Mouse (Mus musculus) forebrain, postnatal 0 days (tissue): ENCODE measurements at regions not wholly inside any gene's neighbourhood (a gene's known extent, or its start where the extent isn't known, plus 50 kb on each side); places are given as distances from the start of the nearest gene placed in this dataset.

Experiments used
- ATAC-seq: fragments of 200-750 bp; cut with Nextera tagmentation; 2 replicates; pipeline ENCODE4 v1.8.0; 2017; ENCODE audit warnings: mild to moderate bottlenecking, moderate library complexity
- DNase-seq: peaks from one replicate; pipeline ENCODE4 v3.0.0-alpha.2; 2015
- H3K27ac ChIP-seq: fragments of 300-500 bp; sonication (generic); 2 replicates; pipeline ENCODE4 v1.5.1; 2014; ENCODE audit warnings: low read depth, mild to moderate bottlenecking, antibody characterized with exemption, low read length, moderate library complexity, mixed read lengths
- H3K27me3 ChIP-seq: fragments of 300-500 bp; sonication (generic); 2 replicates; pipeline ENCODE4 v1.6.1; 2014; ENCODE audit warnings: mild to moderate bottlenecking, low read length, mixed read lengths; ENCODE audit not compliant: insufficient read depth
- H3K36me3 ChIP-seq: fragments of 300-500 bp; sonication (generic); 2 replicates; pipeline ENCODE4 v1.6.1; 2014; ENCODE audit warnings: mild to moderate bottlenecking, moderate library complexity; ENCODE audit not compliant: insufficient read depth
- H3K4me1 ChIP-seq: fragments of 300-500 bp; sonication (generic); 2 replicates; pipeline ENCODE4 v1.6.1; 2014; ENCODE audit warnings: antibody characterized with exemption; ENCODE audit not compliant: insufficient read depth
- H3K4me2 ChIP-seq: fragments of 300-500 bp; sonication (generic); 2 replicates; pipeline ENCODE4 v1.6.1; 2014; ENCODE audit warnings: low read depth, mild to moderate bottlenecking, moderate library complexity
- H3K4me3 ChIP-seq: fragments of 300-500 bp; sonication (generic); 2 replicates; pipeline ENCODE4 v1.5.1; 2014; ENCODE audit warnings: low read depth, low read length, mixed read lengths
- H3K9ac ChIP-seq: fragments of 300-500 bp; sonication (generic); 2 replicates; pipeline ENCODE4 v1.6.1; 2014; ENCODE audit warnings: mild to moderate bottlenecking
- H3K9me3 ChIP-seq: fragments of 300-500 bp; sonication (generic); 2 replicates; pipeline ENCODE4 v1.6.1; 2016; ENCODE audit warnings: low read length
- CTCF ChIP-seq: sonication (generic); IDR thresholded peaks from 2 replicates; pipeline ENCODE4 v1.5.1; 2016; ENCODE audit warnings: antibody characterized with exemption, control low read depth, low read depth
- WGBS: fragments of 180-500 bp; shearing (Covaris S2); extraction: QIAGEN DNeasy Blood & Tissue Kit; methylation state at CpG from one replicate; pipeline ENCODE4 v1.1.7; 2014; 5-methylcytosine and 5-hydroxymethylcytosine counted together

GRCm38 (mm10) chr12:39526535-39527215, 511.1 kb downstream of the Arl4a start:
- Histone ChIP-seq H3K9me3 (no peaks in the 10 kb centered on the region), H3K4me2 (no peak overlapping the region), H3K4me1 (no peaks in the 10 kb centered on the region), H3K36me3 (no peaks in the 10 kb centered on the region), H3K27me3 (no peaks in the 10 kb centered on the region), H3K27ac (no peak overlapping the region), H3K4me3 (no peak overlapping the region), H3K9ac (no peak overlapping the region)
- DNase-seq (no peak), ATAC-seq (no peak)
- 24% methylated on average over 6 of the region's 6 CpGs for WGBS
- TF ChIP-seq CTCF = no peak

- TF ChIP-seq CTCF = no peak
- no peak for DNase-seq
These were observed 522.1 kb downstream of the Arl4a start for GRCm38 (mm10) chr12:39515690-39516089.

GRCm38 (mm10) chr12:39510855-39511254, 527.0 kb downstream of the Arl4a start:
- 81% methylated on average over 5 of the region's 5 CpGs for WGBS
- no peak overlapping the region for H3K4me3 ChIP-seq
- no peak overlapping the region for H3K4me2 ChIP-seq
- TF ChIP-seq CTCF = no peak
- H3K36me3 ChIP-seq = no peaks in the 10 kb centered on the region
- no peak overlapping the region for H3K27ac ChIP-seq
- H3K4me1 ChIP-seq = no peaks in the 10 kb centered on the region
- no peak for ATAC-seq
- H3K27me3 ChIP-seq = no peaks in the 10 kb centered on the region
- DNase-seq = no peak
- no peak overlapping the region for H3K9ac ChIP-seq
- H3K9me3 ChIP-seq = no peaks in the 10 kb centered on the region

More at GRCm38 (mm10) chr12:39515690-39516089, 522.1 kb downstream of the Arl4a start:
- H3K9ac ChIP-seq = no peak overlapping the region
- no peak overlapping the region for H3K4me3 ChIP-seq
- H3K27ac ChIP-seq = no peak overlapping the region
- H3K4me2 ChIP-seq = no peak overlapping the region
- ATAC-seq = no peak
- no peaks in the 10 kb centered on the region for H3K4me1 ChIP-seq
- H3K27me3 ChIP-seq = no peaks in the 10 kb centered on the region
- H3K9me3 ChIP-seq = no peaks in the 10 kb centered on the region
- no peaks in the 10 kb centered on the region for H3K36me3 ChIP-seq
- WGBS = 89% methylated on average over 4 of the region's 4 CpGs

- H3K36me3 ChIP-seq = no peaks in the 10 kb centered on the region
- DNase-seq = peak; percentile 90
- WGBS = 11% methylated on average over 13 of the region's 13 CpGs
These were observed 527.6 kb downstream of the Arl4a start for GRCm38 (mm10) chr12:39510073-39510812.

GRCm38 (mm10) chr12:39496203-39496602, 541.6 kb downstream of the Arl4a start:
- 37% methylated on average over 2 of the region's 2 CpGs for WGBS
- no peak overlapping the region for H3K27ac ChIP-seq
- no peaks in the 10 kb centered on the region for H3K4me1 ChIP-seq
- no peaks in the 10 kb centered on the region for H3K27me3 ChIP-seq
- DNase-seq (peak; percentile 80), ATAC-seq (no peak)
- no peaks in the 10 kb centered on the region for H3K9me3 ChIP-seq
- peak; percentile 70 for TF ChIP-seq CTCF
- H3K4me2 ChIP-seq = no peak overlapping the region
- H3K4me3 ChIP-seq = no peak overlapping the region
- no peak overlapping the region for H3K9ac ChIP-seq
- H3K36me3 ChIP-seq = no peaks in the 10 kb centered on the region

More at GRCm38 (mm10) chr12:39510073-39510812, 527.6 kb downstream of the Arl4a start:
- Histone ChIP-seq H3K9me3 (no peaks in the 10 kb centered on the region), H3K9ac (no peak overlapping the region), H3K27me3 (no peaks in the 10 kb centered on the region), H3K4me3 (0 out of 2 replicates have a peak overlapping the region, but pooled peaks have one; percentile 11), H3K4me2 (peak overlapping the region; percentile 48), H3K4me1 (no peaks in the 10 kb centered on the region), H3K27ac (no peak overlapping the region)
- ATAC-seq = peak; percentile 97
- TF ChIP-seq CTCF = peak; percentile 98

- no peaks in the 10 kb centered on the region for H3K9me3 ChIP-seq
- H3K4me1 ChIP-seq = no peaks in the 10 kb centered on the region
- ATAC-seq = no peak
- H3K27ac ChIP-seq = no peak overlapping the region
- no peak overlapping the region for H3K4me3 ChIP-seq
- H3K27me3 ChIP-seq = no peaks in the 10 kb centered on the region
- TF ChIP-seq CTCF = peak; percentile 74
- H3K9ac ChIP-seq = no peak overlapping the region
- 60% methylated on average over 6 of the region's 6 CpGs for WGBS
- H3K4me2 ChIP-seq = no peak overlapping the region
- DNase-seq = peak; percentile 62
- H3K36me3 ChIP-seq = no peaks in the 10 kb centered on the region
These were observed 544.1 kb downstream of the Arl4a start for GRCm38 (mm10) chr12:39493578-39494218.

- no peaks in the 10 kb centered on the region for H3K36me3 ChIP-seq
- no peaks in the 10 kb centered on the region for H3K9me3 ChIP-seq
- no peaks in the 10 kb centered on the region for H3K4me1 ChIP-seq
- H3K4me2 ChIP-seq = no peak overlapping the region
- no peaks in the 10 kb centered on the region for H3K27me3 ChIP-seq
- TF ChIP-seq CTCF = no peak
- DNase-seq = peak; percentile 35
- H3K4me3 ChIP-seq = no peak overlapping the region
- 64% methylated on average over 8 of the region's 8 CpGs for WGBS
- no peak overlapping the region for H3K9ac ChIP-seq
- H3K27ac ChIP-seq = no peak overlapping the region
- ATAC-seq = no peak
These were observed 544.7 kb downstream of the Arl4a start for GRCm38 (mm10) chr12:39493114-39493513.
